In the genomic region with DNA sequence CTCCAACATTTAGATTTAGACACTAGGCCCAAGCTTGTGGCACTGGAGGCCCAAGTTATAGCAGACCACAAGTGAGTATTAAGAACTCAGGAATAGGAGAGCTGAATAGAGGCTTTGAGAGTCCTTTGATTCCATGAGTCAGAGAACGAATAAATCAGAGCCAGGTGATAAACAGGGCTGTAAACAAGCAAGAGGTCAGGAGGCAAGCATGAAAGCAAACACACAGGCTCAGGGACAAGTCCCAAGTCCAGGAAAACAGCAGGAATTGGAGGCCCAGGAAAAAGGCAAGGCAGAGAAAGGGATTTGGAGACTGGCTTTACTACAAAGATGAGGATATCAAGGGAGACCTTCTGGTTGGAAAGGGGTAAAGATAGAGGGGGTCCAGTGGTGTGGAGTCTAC, we compare ENCODE assay signal across 22 mouse cellular contexts. TPM values are rescaled to one million over a fixed set of nuclear protein-coding genes. Genes with fewer than 3 reads are reported as not detected.
"Had no signal": no experiment of that assay in that cellular context is flagged by ENCODE, and none has a peak within 500 bp of the region (broad histone marks: within the 10 kb centered on the region; RNA-seq: fewer than 3 reads in every experiment).

No protein-coding gene starts in this region.

- H3K27me3 ChIP-seq: midbrain, embryonic 12.5 days; neural tube, embryonic 13.5 days; neural tube, embryonic 15.5 days had no signal

- ATAC-seq: midbrain, embryonic 16.5 days had no signal

- DNase-seq: lung, adult 18-20 months; lung, embryonic 14.5 days; lung, postnatal 10 days; lung, postnatal 4 days; midbrain, embryonic 14.5 days; retina, postnatal 1 day; right cerebral cortex, adult 18-20 months; right cerebral cortex, postnatal 25 days; right cerebral cortex, postnatal 4 days; spleen, adult 18-20 months; thymus, adult 18-20 months; thymus, postnatal 14 days; thymus, postnatal 36 days had no signal

- H3K4me3 ChIP-seq: midbrain, embryonic 10.5 days; midbrain, embryonic 12.5 days; myocyte; neural tube, embryonic 13.5 days; neural tube, embryonic 15.5 days had no signal

- H3K27ac ChIP-seq: midbrain, embryonic 10.5 days; midbrain, embryonic 12.5 days; neural tube, embryonic 13.5 days; neural tube, embryonic 15.5 days had no signal

- H3K9ac ChIP-seq: lung, embryonic 14.5 days; midbrain, embryonic 12.5 days; neural tube, embryonic 13.5 days; neural tube, embryonic 15.5 days had no signal

- H3K4me1 ChIP-seq: midbrain, embryonic 10.5 days; midbrain, embryonic 12.5 days; neural tube, embryonic 13.5 days; neural tube, embryonic 15.5 days had no signal

- H3K36me3 ChIP-seq: midbrain, embryonic 10.5 days; midbrain, embryonic 12.5 days; neural tube, embryonic 13.5 days; neural tube, embryonic 15.5 days had no signal

- H3K4me2 ChIP-seq: lung, embryonic 14.5 days; midbrain, embryonic 12.5 days; neural tube, embryonic 13.5 days; neural tube, embryonic 15.5 days had no signal

RNA-seq across cellular contexts. Expression of a gene that starts 14.5 kb away (rescaled TPM):
- total RNA-seq: megakaryocyte, adult 5-6 weeks; megakaryocyte-erythroid progenitor cell, adult 5-6 weeks had no signal
- polyA plus RNA-seq: midbrain, embryonic 12.5 days; midbrain, embryonic 14.5 days; midbrain, embryonic 16.5 days; neural tube, embryonic 13.5 days had no signal

RNA-seq across cellular contexts. Expression of a gene that starts 15.1 kb away (rescaled TPM):
- total RNA-seq: megakaryocyte-erythroid progenitor cell, adult 5-6 weeks had no signal
- polyA plus RNA-seq: small intestine, adult 2 months had no signal

RNA-seq across cellular contexts. Expression of a gene that starts 36.8 kb away (rescaled TPM):
- total RNA-seq: megakaryocyte-erythroid progenitor cell, adult 5-6 weeks had no signal
- polyA plus RNA-seq: midbrain, embryonic 12.5 days; midbrain, embryonic 14.5 days; midbrain, embryonic 16.5 days; neural tube, embryonic 13.5 days had no signal
